Mouse (Mus musculus) kidney, postnatal 0 days (tissue): ENCODE results near the gene Ttc28. TPM values are rescaled to one million over a fixed set of nuclear protein-coding genes. Genes with fewer than 3 reads are reported as not detected.
A peak's percentile ranks its signal among the peaks of the same experiment; 100 is the strongest.

Source experiments
- ATAC-seq: fragments of 200-750 bp; cut with Nextera tagmentation; replicated peaks from 2 replicates; pipeline ENCODE4 v1.8.0; 2017; ENCODE audit warnings: low read depth, moderate number of reproducible peaks, moderate TSS enrichment, moderate library complexity; ENCODE audit not compliant: low FRiP score
- DNase-seq: peaks from one replicate; pipeline ENCODE4 v3.0.0-alpha.2; 2016; ENCODE audit warnings: low spot score
- H3K27ac ChIP-seq: fragments of 300-500 bp; sonication (generic); 2 replicates; pipeline ENCODE4 v1.5.1; 2014; ENCODE audit warnings: mild to moderate bottlenecking
- H3K27me3 ChIP-seq: fragments of 300-500 bp; sonication (generic); 2 replicates; pipeline ENCODE4 v1.6.1; 2014; ENCODE audit warnings: low read length, mixed read lengths; ENCODE audit not compliant: insufficient read depth
- H3K36me3 ChIP-seq: fragments of 300-500 bp; sonication (generic); 2 replicates; pipeline ENCODE4 v1.6.1; 2014; ENCODE audit warnings: low read length, mixed read lengths; ENCODE audit not compliant: insufficient read depth
- H3K4me1 ChIP-seq: fragments of 300-500 bp; sonication (generic); replicated peaks from 2 replicates; pipeline ENCODE4 v1.6.1; 2014; ENCODE audit warnings: antibody characterized with exemption, low read length, mixed read lengths; ENCODE audit not compliant: insufficient read depth
- H3K4me2 ChIP-seq: fragments of 300-500 bp; sonication (generic); 2 replicates; pipeline ENCODE4 v1.6.1; 2014; ENCODE audit warnings: mild to moderate bottlenecking, low read length, moderate library complexity, mixed read lengths
- H3K4me3 ChIP-seq: fragments of 300-500 bp; sonication (generic); replicated peaks from 2 replicates; pipeline ENCODE4 v1.5.1; 2014; ENCODE audit warnings: low read depth, low read length
- H3K9ac ChIP-seq: fragments of 300-500 bp; sonication (generic); 2 replicates; pipeline ENCODE4 v1.6.1; 2014; ENCODE audit warnings: low read depth, low read length
- H3K9me3 ChIP-seq: fragments of 300-500 bp; sonication (generic); replicated peaks from 2 replicates; pipeline ENCODE4 v1.6.1; 2016; ENCODE audit warnings: low read length, inconsistent platforms, mixed read lengths
- CTCF ChIP-seq: IDR thresholded peaks from 2 replicates; pipeline ENCODE4 v1.5.1; 2016; ENCODE audit warnings: antibody characterized with exemption, low read depth, mild to moderate bottlenecking, moderate library complexity
- WGBS: fragments of 180-500 bp; shearing (Covaris S2); extraction: QIAGEN DNeasy Blood & Tissue Kit; methylation state at CpG from one replicate; pipeline ENCODE4 v1.1.7; 2014; 5-methylcytosine and 5-hydroxymethylcytosine counted together
- polyA plus RNA-seq: library from polyadenylated mRNA; unstranded; fragments of >200 nt; fragmentation: Nextera tagmentation; extraction: Ambion mirVana; gene quantifications from 2 replicates; pipeline ENCODE4 v1.2.1, GENCODE M21; 2015

Gene Ttc28
- polyA plus RNA-seq, 1 experiment from 2014 or later = 8.1 TPM

- DNase-seq (no peak), ATAC-seq (no peak)
- Histone ChIP-seq H3K4me1 (peaks cover 16% of the 10 kb centered on the region), H3K9ac (no peak overlapping the region), H3K27ac (no peak overlapping the region), H3K36me3 (no peaks in the 10 kb centered on the region), H3K27me3 (no peaks in the 10 kb centered on the region), H3K4me2 (peak overlapping the region; percentile 15; the same call in 1 of the 2 replicates), H3K4me3 (no peak overlapping the region), H3K9me3 (no peaks in the 10 kb centered on the region)
- TF ChIP-seq CTCF = no peak
- 56% methylated on average over 8 of the region's 8 CpGs for WGBS
Observed at GRCm38 (mm10) chr5:111055507-111055906, 175.9 kb downstream of the Ttc28 start.

GRCm38 (mm10) chr5:111057084-111057483, 177.5 kb downstream of the Ttc28 start:
- H3K9me3 ChIP-seq = no peaks in the 10 kb centered on the region
- ATAC-seq (no peak; the same call in 1 of the 2 replicates), DNase-seq (peak; percentile 48)
- no peak for TF ChIP-seq CTCF
- WGBS = 50% methylated on average over 7 of the region's 7 CpGs
- H3K27me3 ChIP-seq = no peaks in the 10 kb centered on the region
- no peak overlapping the region for H3K9ac ChIP-seq
- peaks cover 16% of the 10 kb centered on the region for H3K4me1 ChIP-seq
- H3K36me3 ChIP-seq = no peaks in the 10 kb centered on the region
- no peak overlapping the region for H3K27ac ChIP-seq
- H3K4me3 ChIP-seq = no peak overlapping the region
- no peak overlapping the region for H3K4me2 ChIP-seq

- Histone ChIP-seq H3K36me3 (no peaks in the 10 kb centered on the region), H3K4me3 (no peak overlapping the region), H3K9ac (no peak overlapping the region), H3K9me3 (no peaks in the 10 kb centered on the region), H3K27ac (no peak overlapping the region), H3K4me2 (no peak overlapping the region), H3K27me3 (no peaks in the 10 kb centered on the region), H3K4me1 (peaks cover 16% of the 10 kb centered on the region)
- ATAC-seq = no peak
- no peak for TF ChIP-seq CTCF
- 54% methylated on average over 22 of the region's 22 CpGs for WGBS
- DNase-seq = no peak
Observed at GRCm38 (mm10) chr5:111058401-111059139, 179.0 kb downstream of the Ttc28 start.

GRCm38 (mm10) chr5:111059140-111059921, 179.7 kb downstream of the Ttc28 start:
- no peak overlapping the region for H3K4me2 ChIP-seq
- no peak for DNase-seq

GRCm38 (mm10) chr5:111060246-111060745, 180.7 kb downstream of the Ttc28 start:
- no peak for DNase-seq
- no peak for ATAC-seq
- no peak overlapping the region for H3K9ac ChIP-seq
- H3K27me3 ChIP-seq = no peaks in the 10 kb centered on the region
- H3K9me3 ChIP-seq = no peaks in the 10 kb centered on the region
- peaks cover 11% of the 10 kb centered on the region; the same call in 1 of the 2 replicates for H3K4me1 ChIP-seq
- WGBS = 56% methylated on average over 6 of the region's 6 CpGs
- no peak for TF ChIP-seq CTCF
- no peak overlapping the region for H3K4me3 ChIP-seq
- H3K36me3 ChIP-seq = no peaks in the 10 kb centered on the region
- H3K4me2 ChIP-seq = no peak overlapping the region
- H3K27ac ChIP-seq = no peak overlapping the region

More at GRCm38 (mm10) chr5:111059140-111059921, 179.7 kb downstream of the Ttc28 start:
- ATAC-seq = no peak
- Histone ChIP-seq H3K9me3 (no peaks in the 10 kb centered on the region), H3K27ac (no peak overlapping the region), H3K9ac (no peak overlapping the region), H3K4me1 (peaks cover 11% of the 10 kb centered on the region; the same call in 1 of the 2 replicates), H3K36me3 (no peaks in the 10 kb centered on the region), H3K27me3 (no peaks in the 10 kb centered on the region), H3K4me3 (no peak overlapping the region)
- WGBS = 68% methylated on average over 11 of the region's 11 CpGs
- no peak for TF ChIP-seq CTCF

- H3K27me3 ChIP-seq = no peaks in the 10 kb centered on the region
- 66% methylated on average over 3 of the region's 3 CpGs for WGBS
- no peak for ATAC-seq
Observed at GRCm38 (mm10) chr5:111063155-111063554, 183.6 kb downstream of the Ttc28 start.

More at GRCm38 (mm10) chr5:111063155-111063554, 183.6 kb downstream of the Ttc28 start:
- Histone ChIP-seq H3K9me3 (no peaks in the 10 kb centered on the region), H3K4me3 (no peak overlapping the region), H3K27ac (no peak overlapping the region), H3K4me2 (no peak overlapping the region), H3K4me1 (peaks cover 7% of the 10 kb centered on the region; the same call in 1 of the 2 replicates), H3K36me3 (no peaks in the 10 kb centered on the region), H3K9ac (no peak overlapping the region)
- DNase-seq = no peak
- TF ChIP-seq CTCF = no peak
